10 mouse cellular contexts compared by ENCODE assay signal in genomic region chr7:105568583-105568982, GRCm38 (mm10). TPM values are rescaled to one million over a fixed set of nuclear protein-coding genes. Genes with fewer than 3 reads are reported as not detected.
A peak's percentile ranks its signal among the peaks of the same experiment; 100 is the strongest.
DNase-seq lines count a peak whose midpoint lies in the region; ATAC-seq lines count a peak whose summit lies in the region.
"Had no signal": no experiment of that assay in that cellular context is flagged by ENCODE, and none has a peak within 500 bp of the region (broad histone marks: within the 10 kb centered on the region; RNA-seq: fewer than 3 reads in every experiment).

No protein-coding gene starts in this region.

- peaks cover 37% of the 10 kb centered on the region for H3K4me1 ChIP-seq in forebrain, embryonic 16.5 days (replicated peaks; ENCODE audit: control insufficient read depth, insufficient read depth, low read length)
- peaks cover 26% of the 10 kb centered on the region for H3K4me1 ChIP-seq in midbrain, embryonic 11.5 days (ENCODE audit: control insufficient read depth, insufficient read depth, low read length)
- H3K4me1 ChIP-seq in heart, embryonic 10.5 days = peaks cover 33% of the 10 kb centered on the region

- H3K4me3 ChIP-seq in forebrain, embryonic 16.5 days (replicated peaks; ENCODE audit: low read length) = peak overlapping the region; percentile 27
- H3K4me3 ChIP-seq in midbrain, embryonic 11.5 days (ENCODE audit: low read depth, low read length) = 0 out of 2 replicates have a peak overlapping the region, but pooled peaks have one; percentile 1
- no peak overlapping the region for H3K4me3 ChIP-seq in heart, embryonic 10.5 days

- peak overlapping the region; percentile 47 for H3K9ac ChIP-seq in forebrain, embryonic 16.5 days (replicated peaks; ENCODE audit: low read depth, low read length)
- H3K9ac ChIP-seq in midbrain, embryonic 11.5 days (ENCODE audit: low read length) = 0 out of 2 replicates have a peak overlapping the region, but pooled peaks have one; percentile 36

- peak overlapping the region; percentile 87 for H3K27ac ChIP-seq in forebrain, embryonic 16.5 days (ENCODE audit: low read length)
- H3K27ac ChIP-seq in midbrain, embryonic 11.5 days (ENCODE audit: low read depth, low read length) = peak overlapping the region; percentile 73
- H3K27ac ChIP-seq in heart, embryonic 10.5 days = no peak overlapping the region

- peak overlapping the region; percentile 60 for H3K4me2 ChIP-seq in forebrain, embryonic 16.5 days (ENCODE audit: low read length)
- H3K4me2 ChIP-seq in midbrain, embryonic 11.5 days = peak overlapping the region; percentile 23

- no peaks in the 10 kb centered on the region for H3K27me3 ChIP-seq in forebrain, embryonic 16.5 days (replicated peaks; ENCODE audit: control insufficient read depth, insufficient read depth, low read length)
- no peaks in the 10 kb centered on the region for H3K27me3 ChIP-seq in midbrain, embryonic 11.5 days (ENCODE audit: control insufficient read depth, insufficient read depth, low read length)
- no peaks in the 10 kb centered on the region for H3K27me3 ChIP-seq in heart, embryonic 10.5 days (ENCODE audit: insufficient read depth, poor library complexity, severe bottlenecking)
- H3K27me3 ChIP-seq: Patski had no signal

- peak; percentile 59 for ATAC-seq in forebrain, embryonic 16.5 days
- ATAC-seq in midbrain, embryonic 11.5 days (ENCODE audit: low FRiP score) = peak; percentile 71

- peaks cover 29% of the 10 kb centered on the region for H3K36me3 ChIP-seq in forebrain, embryonic 16.5 days (ENCODE audit: control insufficient read depth, insufficient read depth)
- H3K36me3 ChIP-seq in midbrain, embryonic 11.5 days (ENCODE audit: control insufficient read depth, insufficient read depth, low read length) = peaks cover 14% of the 10 kb centered on the region
- peaks cover 47% of the 10 kb centered on the region for H3K36me3 ChIP-seq in heart, embryonic 10.5 days

- DNase-seq in lung, postnatal 10 days = peak; percentile 32
- no peak for DNase-seq in lung, postnatal 4 days
- no peak for DNase-seq in midbrain, embryonic 11.5 days (ENCODE audit: low spot score, missing footprints)
- peak; percentile 85 for DNase-seq in telencephalon, adult 2 months (ENCODE audit: low read depth, low spot score)
- no peak for DNase-seq in gastrocnemius, postnatal 25 days
- no peak for DNase-seq in spleen, postnatal 4 days (ENCODE audit: low spot score in 2 of 2)
- no peak for DNase-seq in heart, embryonic 10.5 days (ENCODE audit: low spot score)

- H3K9me3 ChIP-seq in forebrain, embryonic 16.5 days (ENCODE audit: control insufficient read depth, low read length) = no peaks in the 10 kb centered on the region
- H3K9me3 ChIP-seq in midbrain, embryonic 11.5 days (ENCODE audit: control insufficient read depth, low read length) = no peaks in the 10 kb centered on the region
- no peaks in the 10 kb centered on the region for H3K9me3 ChIP-seq in heart, embryonic 10.5 days

- WGBS in forebrain, embryonic 16.5 days = 9% methylated on average over 7 of the region's 7 CpGs
- WGBS in midbrain, embryonic 11.5 days = 7% methylated on average over 7 of the region's 7 CpGs
- 32% methylated on average over 7 of the region's 7 CpGs for WGBS in heart, embryonic 10.5 days

RNA-seq across cellular contexts. Expression of gene Apbb1, which starts 12.9 kb away (rescaled TPM):
- 249 and 300 TPM in 2 replicates for polyA plus RNA-seq in forebrain, embryonic 16.5 days (2015; fragmentation: Nextera tagmentation; extraction: Ambion mirVana)
- 100 and 103 TPM in 2 replicates for polyA plus RNA-seq in midbrain, embryonic 11.5 days (2014; fragmentation: Nextera tagmentation; extraction: Ambion mirVana)
- total RNA-seq in gastrocnemius, postnatal 25 days (2021) = 1 to 10 TPM; 6.5 to 9.1 TPM
- 68.6 and 70.6 TPM in 2 replicates for polyA plus RNA-seq in heart, embryonic 10.5 days (2016; fragmentation: Nextera tagmentation; extraction: Ambion mirVana)

RNA-seq across cellular contexts. Expression of gene Smpd1, which starts 14.4 kb away (rescaled TPM):
- 69.2 and 74.2 TPM in 2 replicates for polyA plus RNA-seq in forebrain, embryonic 16.5 days (2015; fragmentation: Nextera tagmentation; extraction: Ambion mirVana)
- 42.0 and 47.3 TPM in 2 replicates for polyA plus RNA-seq in midbrain, embryonic 11.5 days (2014; fragmentation: Nextera tagmentation; extraction: Ambion mirVana)
- total RNA-seq in gastrocnemius, postnatal 25 days (2021) = 10 to 100 TPM; 48.6 to 51.5 TPM
- polyA plus RNA-seq in heart, embryonic 10.5 days (2016; fragmentation: Nextera tagmentation; extraction: Ambion mirVana) = 39.9 and 60.4 TPM in 2 replicates

RNA-seq across cellular contexts. Expression of gene Hpx, which starts 31.4 kb away (rescaled TPM):
- polyA plus RNA-seq in forebrain, embryonic 16.5 days (2015; fragmentation: Nextera tagmentation; extraction: Ambion mirVana) = 0.14 TPM in 1 of 2 replicates, not detected in the other
- 0.11 and 0.29 TPM in 2 replicates for polyA plus RNA-seq in midbrain, embryonic 11.5 days (2014; fragmentation: Nextera tagmentation; extraction: Ambion mirVana)
- total RNA-seq in gastrocnemius, postnatal 25 days (2021) = not detected
- 0.43 and 7.4 TPM in 2 replicates for polyA plus RNA-seq in heart, embryonic 10.5 days (2016; fragmentation: Nextera tagmentation; extraction: Ambion mirVana)
- polyA plus RNA-seq: heart, embryonic 14.5 days had no signal

Comparison
In these comparisons a context has a peak if more than half of its experiments do, and no peak if none do; other contexts are left out.
1. DNase-seq: peak in lung, postnatal 10 days (single experiment) and telencephalon, adult 2 months (single experiment); none in lung, postnatal 4 days (0 of 2), midbrain, embryonic 11.5 days (single experiment), gastrocnemius, postnatal 25 days (single experiment), spleen, postnatal 4 days (0 of 2) and heart, embryonic 10.5 days (single experiment).